Mouse (Mus musculus) liver, embryonic 14.5 days (tissue): ENCODE results near the gene Fam124b.

Experiments used
- CTCF ChIP-seq: IDR thresholded peaks from 2 replicates; pipeline ENCODE4 v1.5.1; 2016; ENCODE audit warnings: antibody characterized with exemption, low read depth, control low read depth
- EP300 ChIP-seq: IDR thresholded peaks from 2 replicates; pipeline ENCODE4 v1.6.1; 2016; ENCODE audit warnings: antibody characterized with exemption, low read depth

DNA sequence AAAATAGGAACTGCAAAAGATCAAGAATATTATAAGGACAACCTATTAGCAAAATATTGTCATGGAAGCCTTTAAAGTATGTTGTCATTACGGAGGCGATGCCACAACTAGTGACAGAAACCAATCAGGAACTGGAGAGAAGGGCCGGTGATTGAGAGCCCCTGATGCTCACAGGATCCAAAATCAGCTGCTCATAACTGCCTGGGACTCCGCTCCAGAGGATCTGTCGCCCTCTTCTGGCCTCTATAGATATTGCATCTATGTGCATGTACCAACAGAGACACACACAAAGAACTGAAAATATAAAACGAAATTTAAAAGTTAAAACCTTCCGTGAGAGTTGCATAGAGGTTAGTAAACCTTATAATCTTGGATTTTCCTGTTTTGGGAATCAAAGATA is 38.1 kb downstream of the Fam124b start:
- peak; percentile 68 for TF ChIP-seq CTCF
- TF ChIP-seq EP300 = no peak
